Mouse (Mus musculus): ENCODE results near the gene Smurf1. TPM values are rescaled to one million over a fixed set of nuclear protein-coding genes. Genes with fewer than 3 reads are reported as not detected.

Gene Smurf1
- total RNA-seq, 1 experiment from 2014 or later: 24.7 TPM

- no peak for DNase-seq
Measured at GRCm38 (mm10) chr5:144954432-144954831, 11.2 kb downstream of the Smurf1 start.

DNA sequence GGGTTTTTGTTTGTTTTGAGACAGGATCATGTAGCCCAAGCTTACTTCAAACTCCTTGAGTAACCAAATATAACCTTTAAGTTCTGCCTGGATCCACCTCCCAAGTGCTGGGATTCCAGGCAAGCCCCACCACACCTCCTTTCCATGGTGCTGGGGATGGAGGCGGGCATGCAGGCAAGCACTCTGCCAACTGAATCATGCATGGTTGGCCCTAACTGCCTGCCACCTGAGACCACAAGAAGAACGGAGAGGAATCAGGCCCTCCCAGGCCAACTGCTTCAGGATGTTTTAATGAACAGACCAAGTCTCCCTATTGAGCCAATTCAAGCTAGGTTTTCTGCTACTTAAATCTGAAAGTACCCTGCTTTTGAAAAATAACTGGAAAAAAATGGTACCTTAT lies 13.1 kb downstream of the Smurf1 start:
- no peak for DNase-seq

DNA sequence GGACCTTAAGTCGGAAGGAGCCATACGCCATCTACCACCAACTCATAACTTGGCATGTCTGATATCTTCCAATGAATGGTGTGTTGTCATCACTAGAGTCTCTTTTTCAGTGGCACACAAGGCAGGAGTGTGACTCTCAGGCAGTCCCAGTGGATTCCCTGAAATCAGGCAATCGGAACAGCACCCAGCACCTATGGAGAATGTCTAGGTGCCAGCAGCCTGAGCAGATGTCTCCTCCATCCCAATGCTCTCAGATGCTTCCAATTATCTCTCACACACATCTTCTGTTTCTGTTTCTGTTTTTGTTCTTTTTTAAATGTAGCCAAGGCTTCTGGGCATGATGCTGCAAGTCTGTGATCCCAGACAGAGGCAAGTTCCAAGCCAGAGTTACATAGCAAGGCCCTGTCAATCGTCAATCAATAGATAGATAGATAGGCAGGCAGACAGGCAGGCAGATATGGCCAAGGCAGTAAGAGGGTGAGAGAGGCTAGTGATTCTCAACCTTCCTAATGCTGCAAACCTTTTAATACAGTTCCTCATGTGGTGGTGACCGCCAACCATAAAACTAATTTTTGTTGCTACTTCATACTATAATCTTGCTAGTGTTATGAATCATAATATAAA lies 15.1 kb downstream of the Smurf1 start:
- no peak for DNase-seq

DNA sequence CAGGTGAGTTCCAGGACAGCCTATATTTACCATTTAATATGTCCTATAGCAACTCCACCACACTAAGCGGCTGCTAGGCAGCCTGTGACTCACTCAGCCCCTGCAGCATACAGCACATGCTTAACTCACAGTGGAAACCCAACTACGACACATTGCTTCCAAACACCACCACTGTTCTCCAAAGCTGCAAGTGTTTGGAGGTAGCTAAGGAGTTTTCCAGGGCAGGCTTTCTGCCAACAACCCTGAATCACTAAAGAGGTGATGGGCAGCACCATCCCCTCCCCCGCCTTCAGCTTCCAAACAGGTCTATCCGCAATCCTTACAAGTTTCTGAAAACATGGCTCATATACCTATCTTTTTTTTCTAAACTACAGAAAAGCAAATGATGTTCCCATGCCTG lies 15.8 kb downstream of the Smurf1 start:
- DNase-seq: no peak

DNA sequence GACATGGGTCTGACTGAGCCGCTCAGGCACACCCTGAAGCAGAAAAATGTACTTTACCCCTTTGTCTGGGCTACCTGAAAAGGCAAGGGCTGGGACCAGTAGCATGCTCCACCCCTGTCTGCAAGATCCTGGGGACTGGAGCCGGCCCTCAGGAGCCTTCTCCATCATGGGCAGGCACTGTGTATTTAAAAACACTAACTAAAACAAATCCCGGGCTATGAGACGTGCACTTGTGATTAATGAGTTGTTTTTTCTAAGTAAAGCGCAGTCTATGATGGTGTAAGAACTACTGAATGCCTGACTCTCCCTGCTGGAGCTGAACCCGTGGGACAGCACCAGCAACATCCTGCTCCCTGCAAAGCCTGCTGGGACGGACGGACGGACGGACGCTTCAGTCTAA lies 17.2 kb downstream of the Smurf1 start:
- DNase-seq: no peak

- no peak for DNase-seq
Measured at GRCm38 (mm10) chr5:144948002-144948401, 17.6 kb downstream of the Smurf1 start.

DNA sequence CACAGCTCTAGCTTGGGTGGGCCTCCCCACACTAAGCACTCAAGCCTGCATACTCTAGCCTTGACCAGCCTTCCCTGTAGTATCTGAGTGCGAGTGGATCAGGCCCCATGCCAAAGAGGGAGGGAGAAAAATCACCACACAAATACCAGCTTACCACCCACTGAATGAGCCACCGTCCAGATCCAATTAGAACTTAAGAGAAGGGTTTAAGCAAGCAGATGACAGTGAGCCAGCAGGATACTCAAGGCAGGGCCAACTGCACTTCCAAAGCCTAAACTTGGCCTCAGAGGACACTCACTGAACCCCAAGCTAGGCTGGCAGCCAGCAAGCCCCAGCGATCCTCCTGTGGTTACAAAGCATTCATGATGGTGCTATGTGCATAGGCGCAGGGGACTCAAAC lies 19.6 kb downstream of the Smurf1 start:
- DNase-seq: peak; percentile 65

- peak; percentile 31 for DNase-seq
Measured at GRCm38 (mm10) chr5:144944932-144945331, 20.7 kb downstream of the Smurf1 start.

DNA sequence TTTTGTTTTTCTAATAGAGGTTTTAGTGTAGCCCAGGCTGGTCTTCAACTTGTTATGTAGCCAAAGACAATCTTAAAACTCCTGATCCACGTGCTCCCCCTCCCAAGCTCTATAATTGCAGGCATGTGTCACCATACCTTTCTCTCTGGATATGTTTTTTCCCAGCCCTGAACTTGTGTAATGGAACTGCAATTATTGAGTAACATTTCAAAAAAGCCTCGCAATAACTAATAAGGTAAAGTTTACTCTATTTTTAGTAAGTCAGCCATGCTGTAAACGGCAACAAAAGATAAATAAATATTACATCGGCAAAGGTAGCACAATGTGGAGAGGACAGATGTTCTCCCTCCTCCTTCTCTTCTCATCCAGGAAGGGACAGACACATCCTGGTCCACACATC lies 21.3 kb downstream of the Smurf1 start:
- no peak for DNase-seq

DNA sequence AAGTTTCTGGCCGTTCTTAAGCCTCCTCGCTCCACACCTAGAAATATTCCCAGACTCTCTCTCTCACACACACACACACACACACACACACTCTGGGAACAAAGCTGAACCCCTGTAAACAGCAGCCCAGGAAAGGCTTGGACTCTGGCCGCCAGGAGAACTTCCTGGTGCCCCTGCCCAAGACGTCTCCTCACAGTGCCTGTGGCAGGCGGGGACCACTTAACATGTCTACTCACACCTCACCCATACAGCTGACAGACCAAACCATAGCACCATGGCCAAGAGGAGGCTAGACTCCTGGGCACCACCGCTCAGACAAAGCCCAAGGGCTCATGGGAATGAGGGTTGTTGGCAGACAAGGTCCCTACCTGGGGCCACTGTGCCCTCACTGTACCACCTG lies 22.3 kb downstream of the Smurf1 start:
- DNase-seq: no peak

DNA sequence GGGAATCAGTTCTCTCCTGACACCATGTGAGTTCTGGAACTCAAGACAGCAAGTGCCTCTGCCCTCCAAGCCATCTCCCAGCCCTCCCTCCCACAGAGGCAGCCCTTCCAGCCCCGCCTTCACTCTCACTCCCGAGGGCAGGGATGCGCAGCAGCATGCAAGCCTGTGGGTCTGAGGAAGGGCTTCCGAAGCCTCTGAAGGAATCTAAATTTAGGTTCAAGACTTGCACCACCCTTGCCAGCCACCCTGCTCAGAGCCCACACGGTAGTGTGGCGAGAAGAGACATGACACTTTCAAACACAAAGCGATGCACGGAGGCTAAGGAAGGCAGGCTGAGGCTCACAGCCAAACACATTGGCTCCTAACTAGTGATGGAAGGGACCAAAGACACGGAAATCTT lies 23.2 kb downstream of the Smurf1 start:
- no peak for DNase-seq

- no peak for DNase-seq
Measured at GRCm38 (mm10) chr5:144940904-144941303, 24.7 kb downstream of the Smurf1 start.

DNA sequence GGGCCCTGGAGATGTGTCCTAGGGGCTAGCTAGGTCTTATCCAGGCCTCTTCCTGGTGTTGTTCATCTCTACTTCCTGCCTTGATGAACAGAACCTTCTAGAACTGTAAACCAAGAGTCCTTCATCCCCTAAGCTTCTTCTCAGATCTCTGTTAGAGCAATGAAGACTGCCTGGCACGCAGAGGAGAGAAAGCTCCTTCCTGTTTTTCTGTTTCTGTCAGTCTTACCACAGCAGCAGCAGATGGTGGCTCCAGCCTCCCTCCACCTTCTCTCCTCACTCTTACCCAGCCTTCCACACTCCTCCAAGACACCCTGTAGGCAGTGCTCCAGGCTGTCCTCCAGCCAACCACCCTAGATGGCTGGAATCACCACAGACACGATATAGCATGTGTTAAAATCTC lies 28.3 kb downstream of the Smurf1 start:
- DNase-seq: no peak

DNA sequence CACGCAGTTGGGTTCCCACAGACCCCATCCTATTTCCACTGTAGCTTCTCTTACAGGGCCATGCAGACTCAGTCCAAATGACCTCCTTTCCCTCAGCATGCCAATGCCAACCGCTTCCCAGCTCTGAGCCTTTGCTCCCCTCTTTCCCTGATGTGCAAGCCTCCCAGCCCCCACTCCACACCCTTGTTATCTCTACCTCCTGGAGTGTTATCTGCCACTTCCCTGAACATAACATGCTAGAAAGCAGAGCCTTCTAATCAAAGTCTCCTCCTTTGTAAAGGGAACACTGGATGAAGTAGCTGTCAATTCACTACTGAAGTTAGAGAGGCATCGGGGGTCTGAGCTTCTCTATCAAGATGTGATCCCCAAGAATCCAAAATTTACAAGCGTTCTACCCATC lies 32.2 kb downstream of the Smurf1 start:
- DNase-seq: no peak

DNA sequence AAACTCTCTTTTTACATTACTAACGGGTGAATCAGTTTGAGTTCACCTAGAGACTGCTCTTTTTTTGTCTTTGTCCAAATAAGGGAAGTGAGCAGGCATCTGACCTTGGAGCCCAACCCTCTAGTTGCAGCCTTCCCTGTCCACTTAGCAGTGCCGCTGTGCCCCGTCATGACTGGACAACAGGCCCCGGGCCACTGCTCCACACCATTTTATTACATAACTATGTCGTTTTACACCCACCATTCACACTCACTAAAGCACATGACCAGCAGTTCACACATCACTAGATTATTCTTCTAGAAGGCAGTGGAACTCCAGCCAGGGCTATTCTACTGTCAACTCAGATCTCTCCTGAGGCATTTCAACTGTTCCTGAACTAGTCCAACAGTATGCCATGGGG lies 33.8 kb downstream of the Smurf1 start:
- DNase-seq: peak; percentile 34

GRCm38 (mm10) chr5:144928856-144929713 lies 36.6 kb downstream of the Smurf1 start:
- no peak for DNase-seq

DNA sequence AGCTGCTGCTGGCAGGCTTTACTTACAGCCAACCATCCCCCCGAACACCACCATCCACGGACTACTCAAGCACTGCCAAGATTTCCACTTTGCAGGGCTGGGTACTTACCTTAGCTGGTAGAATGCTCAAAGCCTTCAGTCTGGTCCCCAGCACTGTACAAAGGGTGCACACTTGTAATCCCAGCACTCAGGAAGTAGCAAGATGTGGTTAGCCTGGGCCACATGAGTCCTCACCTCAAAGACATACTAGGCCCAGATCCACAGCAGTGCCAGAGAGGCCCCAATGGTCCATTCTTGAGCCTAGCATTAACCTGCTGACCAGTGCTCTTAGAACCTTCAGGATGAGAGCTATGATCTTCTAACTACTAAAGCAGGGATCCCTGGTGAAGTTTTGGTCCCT lies 39.4 kb downstream of the Smurf1 start:
- no peak for DNase-seq

DNA sequence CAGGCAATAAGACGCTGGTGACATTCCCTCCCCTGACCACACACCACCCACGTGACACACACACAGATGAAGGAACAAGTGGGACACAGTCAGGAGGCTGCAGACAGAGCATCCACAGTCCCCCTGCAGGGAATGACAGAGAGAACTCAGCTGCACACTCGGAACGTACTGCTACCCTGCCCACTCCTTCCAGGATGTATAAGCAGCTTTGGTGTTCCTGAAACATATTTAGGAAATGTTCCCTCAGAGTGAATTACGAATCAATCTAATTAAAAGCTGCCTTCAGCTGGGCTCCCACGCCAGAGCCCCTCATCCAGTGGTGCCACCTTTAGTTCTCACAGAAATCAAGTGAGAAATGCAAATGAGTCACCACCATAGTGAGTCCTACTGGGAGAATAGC lies 42.3 kb downstream of the Smurf1 start:
- no peak for DNase-seq

DNA sequence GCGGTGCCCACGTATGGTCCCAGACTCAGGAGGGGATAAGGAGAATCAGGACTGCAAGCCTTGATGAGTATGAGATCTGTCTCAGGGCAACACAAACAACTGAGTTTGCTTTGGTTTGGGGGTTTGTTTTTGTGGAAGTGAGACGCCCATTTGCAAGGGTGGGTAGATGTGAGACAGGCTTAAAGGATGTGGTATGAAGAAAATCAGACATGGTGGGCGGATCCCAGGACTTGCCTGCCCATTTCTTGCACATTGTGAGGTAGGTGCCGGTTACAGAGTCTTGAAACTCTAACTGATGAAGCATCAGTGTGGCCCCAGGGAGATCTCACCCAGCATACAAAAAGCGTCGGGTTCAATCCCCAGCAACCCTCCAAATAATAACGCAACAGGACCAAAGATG lies 45.9 kb downstream of the Smurf1 start:
- DNase-seq: no peak

- DNase-seq: no peak
Measured at GRCm38 (mm10) chr5:144919194-144919593, 46.5 kb downstream of the Smurf1 start.

GRCm38 (mm10) chr5:144918204-144918603 lies 47.4 kb downstream of the Smurf1 start:
- DNase-seq: no peak

GRCm38 (mm10) chr5:144917172-144917571 lies 48.5 kb downstream of the Smurf1 start:
- DNase-seq: no peak

DNA sequence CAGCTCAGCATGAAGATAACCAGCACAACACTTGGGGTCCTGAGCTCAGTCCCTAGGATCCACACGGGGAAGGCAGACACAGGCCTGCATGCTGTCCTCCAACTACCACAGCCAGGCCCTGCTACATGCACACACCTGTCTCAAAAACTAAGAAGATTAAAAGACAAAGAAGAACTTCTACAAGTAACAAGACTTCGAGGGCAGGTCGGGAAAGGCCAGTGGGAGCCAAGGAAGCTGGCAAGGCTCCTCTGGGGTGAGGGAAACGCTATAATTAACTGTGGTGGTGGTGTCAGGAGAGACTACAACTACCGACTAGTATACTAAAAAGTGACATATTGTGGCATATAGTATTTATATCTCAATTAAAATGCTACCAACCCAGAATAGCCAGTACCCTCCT lies 49.8 kb downstream of the Smurf1 start:
- no peak for DNase-seq

DNA sequence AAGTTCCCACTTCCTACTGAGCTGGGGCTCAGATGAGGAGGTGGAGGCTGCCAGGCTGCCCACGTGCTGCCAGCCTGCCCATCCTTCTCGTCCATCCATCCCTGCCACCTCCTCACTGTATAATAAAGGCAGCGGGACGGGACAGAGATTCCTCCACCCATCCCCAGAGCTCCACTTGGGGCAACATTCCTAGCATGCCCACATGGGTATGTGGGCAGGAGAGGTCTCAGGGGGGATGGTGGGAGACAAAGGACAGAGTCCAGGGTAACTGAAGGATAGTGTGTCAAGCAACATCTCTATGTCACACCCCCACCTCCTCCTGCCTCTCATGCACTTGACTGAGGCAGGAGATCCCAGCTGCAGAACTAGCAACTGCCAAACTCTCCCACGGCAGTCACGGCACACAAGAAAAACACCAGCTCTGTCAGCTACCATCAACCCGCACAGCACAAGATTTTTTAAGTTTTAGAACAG lies 51.2 kb downstream of the Smurf1 start:
- DNase-seq: no peak
